Comparison of ENCODE assay signal across 8 mouse cellular contexts in genomic region chr16:14362099-14362820, GRCm38 (mm10). TPM values are rescaled to one million over a fixed set of nuclear protein-coding genes. Genes with fewer than 3 reads are reported as not detected.
DNase-seq lines count a peak whose midpoint lies in the region; ATAC-seq and TF ChIP-seq lines count a peak whose summit lies in the region.

No protein-coding gene starts in this region.

- H3K36me3 ChIP-seq in erythroblast, embryonic 14.5 days (ENCODE audit: control insufficient read depth) = no peaks in the 10 kb centered on the region
- peaks cover 14% of the 10 kb centered on the region for H3K36me3 ChIP-seq in C2C12 (ENCODE audit: control insufficient read depth, insufficient read depth)
- no peaks in the 10 kb centered on the region for H3K36me3 ChIP-seq in embryonic facial prominence, embryonic 10.5 days (replicated peaks)
- H3K36me3 ChIP-seq in intestine, postnatal 0 days (ENCODE audit: control insufficient read depth, insufficient read depth) = no peaks in the 10 kb centered on the region
- no peaks in the 10 kb centered on the region for H3K36me3 ChIP-seq in neural tube, embryonic 12.5 days

- H3K27me3 ChIP-seq in erythroblast, embryonic 14.5 days (ENCODE audit: control insufficient read depth) = no peaks in the 10 kb centered on the region
- no peaks in the 10 kb centered on the region for H3K27me3 ChIP-seq in C2C12 (ENCODE audit: control insufficient read depth, insufficient read depth, insufficient read length)
- no peaks in the 10 kb centered on the region for H3K27me3 ChIP-seq in embryonic facial prominence, embryonic 10.5 days (replicated peaks; ENCODE audit: low read depth, poor library complexity, severe bottlenecking)
- H3K27me3 ChIP-seq in intestine, postnatal 0 days (replicated peaks; ENCODE audit: control insufficient read depth, insufficient read depth, low read length) = no peaks in the 10 kb centered on the region; the same call in 1 of the 2 replicates
- no peaks in the 10 kb centered on the region for H3K27me3 ChIP-seq in neural tube, embryonic 12.5 days (replicated peaks)

- DNase-seq in embryonic facial prominence, embryonic 10.5 days (ENCODE audit: low spot score) = peak; percentile 16
- DNase-seq in urinary bladder, postnatal 14 days (ENCODE audit: low spot score) = no peak
- no peak for DNase-seq in right cerebral cortex, postnatal 25 days

- ATAC-seq in erythroblast, adult 5-6 weeks (replicated peaks; ENCODE audit: low FRiP score, poor library complexity, severe bottlenecking) = no peak
- ATAC-seq in intestine, postnatal 0 days = no peak
- no peak for ATAC-seq in neural tube, embryonic 12.5 days (ENCODE audit: low FRiP score, low read depth)

- peaks cover 65% of the 10 kb centered on the region for H3K79me2 ChIP-seq in C2C12 (ENCODE audit: control insufficient read depth, insufficient read depth)

- peak overlapping the region; percentile 96 for H3K4me2 ChIP-seq in intestine, postnatal 0 days (replicated peaks; ENCODE audit: low read depth)
- H3K4me2 ChIP-seq in neural tube, embryonic 12.5 days (replicated peaks) = peak overlapping the region; percentile 89

- no peak for TF ChIP-seq CTCF in C2C12 (IDR thresholded peaks at IDR 0.05; ENCODE audit: control insufficient read depth, insufficient read depth, insufficient read length)
- no peak for TF ChIP-seq CTCF in intestine, postnatal 0 days (IDR thresholded peaks at IDR 0.05; ENCODE audit: low read depth)

- H3K4me3 ChIP-seq in erythroblast, embryonic 14.5 days (replicated peaks) = peak overlapping the region; percentile 76
- H3K4me3 ChIP-seq in C2C12 (ENCODE audit: insufficient read depth, poor library complexity, severe bottlenecking) = peak overlapping the region; percentile 76
- peak overlapping the region; percentile 93 for H3K4me3 ChIP-seq in embryonic facial prominence, embryonic 10.5 days
- H3K4me3 ChIP-seq in intestine, postnatal 0 days (ENCODE audit: low read depth, low read length) = peak overlapping the region; percentile 70
- H3K4me3 ChIP-seq in neural tube, embryonic 12.5 days = peak overlapping the region; percentile 78

- peak overlapping the region; percentile 69 for H3ac ChIP-seq in C2C12 (ENCODE audit: control insufficient read depth, insufficient read length, low read depth)

- WGBS in embryonic facial prominence, embryonic 10.5 days = 31% methylated on average over 7 of the region's 7 CpGs
- 44% methylated on average over 7 of the region's 7 CpGs for WGBS in intestine, postnatal 0 days
- WGBS in neural tube, embryonic 12.5 days = 33% methylated on average over 7 of the region's 7 CpGs

- peaks cover 58% of the 10 kb centered on the region for H3K4me1 ChIP-seq in erythroblast, embryonic 14.5 days (ENCODE audit: control insufficient read depth)
- peaks cover 20% of the 10 kb centered on the region for H3K4me1 ChIP-seq in embryonic facial prominence, embryonic 10.5 days
- H3K4me1 ChIP-seq in intestine, postnatal 0 days (replicated peaks; ENCODE audit: control insufficient read depth, insufficient read depth, low read length) = no peaks in the 10 kb centered on the region
- H3K4me1 ChIP-seq in neural tube, embryonic 12.5 days = peaks cover 12% of the 10 kb centered on the region

- no peaks in the 10 kb centered on the region for H3K9me3 ChIP-seq in erythroblast, embryonic 14.5 days (ENCODE audit: control insufficient read depth, low read length)
- H3K9me3 ChIP-seq in embryonic facial prominence, embryonic 10.5 days = no peaks in the 10 kb centered on the region
- H3K9me3 ChIP-seq in intestine, postnatal 0 days (ENCODE audit: control insufficient read depth) = no peaks in the 10 kb centered on the region
- no peaks in the 10 kb centered on the region for H3K9me3 ChIP-seq in neural tube, embryonic 12.5 days

- peak overlapping the region; percentile 63; the same call in 1 of the 2 replicates for H3K9ac ChIP-seq in intestine, postnatal 0 days (ENCODE audit: low read depth, low read length)
- peak overlapping the region; percentile 70 for H3K9ac ChIP-seq in neural tube, embryonic 12.5 days

- peak overlapping the region; percentile 92 for H3K27ac ChIP-seq in embryonic facial prominence, embryonic 10.5 days (replicated peaks)
- H3K27ac ChIP-seq in intestine, postnatal 0 days (ENCODE audit: low read depth, low read length) = no peak overlapping the region
- no peak overlapping the region for H3K27ac ChIP-seq in neural tube, embryonic 12.5 days

- H3K79me3 ChIP-seq in C2C12 (ENCODE audit: low read depth) = peaks cover 56% of the 10 kb centered on the region

TF ChIP-seq in C2C12, 6 proteins besides CTCF, POLR2A, EP300 and RAD21:
- TF ChIP-seq CEBPB (IDR thresholded peaks at IDR 0.05; ENCODE audit: low read depth) (no peak), MAX (IDR thresholded peaks at IDR 0.05) (no peak), USF1 (IDR thresholded peaks at IDR 0.05; ENCODE audit: low read depth) (no peak), MYOG (IDR thresholded peaks at IDR 0.05; ENCODE audit: control insufficient read depth, extremely low read depth, insufficient read length) (no peak), MYOD1 (IDR thresholded peaks at IDR 0.05; ENCODE audit: control insufficient read depth, insufficient read length, low read depth) (no peak), FOSL1 (IDR thresholded peaks at IDR 0.05; ENCODE audit: insufficient read depth, low read length, poor library complexity, severe bottlenecking) (no peak)

RNA-seq across cellular contexts. Expression of gene Abcc1, which starts 0.9 kb away (rescaled TPM):
- 0.04 and 0.06 TPM in 2 replicates for polyA plus RNA-seq in erythroblast, embryonic 14.5 days (2012)
- 3.6 and 18.3 TPM in 2 replicates for total RNA-seq in erythroblast, adult 5-6 weeks (2015; ENCODE audit: low replicate concordance)
- 3.2 and 5.0 TPM in 2 replicates for total RNA-seq in erythroblast, adult 5-6 weeks (2017; ENCODE audit: low replicate concordance)
- 35.8 TPM for polyA plus RNA-seq in C2C12 (2012; fragmentation: generic; extraction: Trizol)
- 11.5 and 12.1 TPM in 2 replicates for polyA plus RNA-seq in embryonic facial prominence, embryonic 10.5 days (2016; fragmentation: Nextera tagmentation; extraction: Ambion mirVana)
- 2.3 and 2.6 TPM in 2 replicates for polyA plus RNA-seq in intestine, postnatal 0 days (2015; fragmentation: Nextera tagmentation; extraction: Ambion mirVana)
- polyA plus RNA-seq in neural tube, embryonic 12.5 days (2016; fragmentation: Nextera tagmentation; extraction: Ambion mirVana) = 7.5 and 9.3 TPM in 2 replicates

RNA-seq across cellular contexts. Expression of gene Fopnl, which starts 45.1 kb away (rescaled TPM):
- 0.60 and 1.2 TPM in 2 replicates for polyA plus RNA-seq in erythroblast, embryonic 14.5 days (2012)
- 25.4 and 37.0 TPM in 2 replicates for total RNA-seq in erythroblast, adult 5-6 weeks (2015; ENCODE audit: low replicate concordance)
- 12.0 and 15.2 TPM in 2 replicates for total RNA-seq in erythroblast, adult 5-6 weeks (2017; ENCODE audit: low replicate concordance)
- polyA plus RNA-seq in C2C12 (2012; fragmentation: generic; extraction: Trizol) = 34.2 TPM
- polyA plus RNA-seq in embryonic facial prominence, embryonic 10.5 days (2016; fragmentation: Nextera tagmentation; extraction: Ambion mirVana) = 149 and 151 TPM in 2 replicates
- 66.3 and 66.5 TPM in 2 replicates for polyA plus RNA-seq in intestine, postnatal 0 days (2015; fragmentation: Nextera tagmentation; extraction: Ambion mirVana)
- 168 and 172 TPM in 2 replicates for polyA plus RNA-seq in neural tube, embryonic 12.5 days (2016; fragmentation: Nextera tagmentation; extraction: Ambion mirVana)

Comparison
In these comparisons a context has a peak if more than half of its experiments do, and no peak if none do; other contexts are left out.
1. RNA of gene Fopnl, which starts 45.1 kb away (polyA plus RNA-seq): 168 to 172 TPM in neural tube, embryonic 12.5 days, 149 to 151 TPM in embryonic facial prominence, embryonic 10.5 days, 66.3 to 66.5 TPM in intestine, postnatal 0 days and 34.2 TPM in C2C12 (single experiment); 0.60 to 1.2 TPM in erythroblast, embryonic 14.5 days; every median in the first group is over 10 times any median in the second.
2. Peak in every context shown above with its lines, with median percentiles within 50 percentile points of each other: H3K4me3 ChIP-seq.